Mouse (Mus musculus) liver, adult 2 months (tissue): ENCODE results near the gene Gm20696.

ENCODE experiments used
- CTCF ChIP-seq: fragments of 200-500 bp; IDR thresholded peaks from 2 replicates; pipeline ENCODE4 v1.5.1; 2011; ENCODE audit warnings: low read depth, low read length, control low read depth
- POLR2A ChIP-seq: fragments of 200-500 bp; IDR thresholded peaks from 2 replicates; pipeline ENCODE4 v1.6.1; 2011; ENCODE audit warnings: low read length, control low read depth; ENCODE audit not compliant: insufficient read depth; ENCODE audit errors: extremely low read depth

- TF ChIP-seq CTCF (no peak), POLR2A (no peak)
Measured at GRCm38 (mm10) chr6:99271741-99272140, 394.9 kb downstream of the Gm20696 start.
